ENCODE assay signal across 26 mouse cellular contexts in the genomic region with DNA sequence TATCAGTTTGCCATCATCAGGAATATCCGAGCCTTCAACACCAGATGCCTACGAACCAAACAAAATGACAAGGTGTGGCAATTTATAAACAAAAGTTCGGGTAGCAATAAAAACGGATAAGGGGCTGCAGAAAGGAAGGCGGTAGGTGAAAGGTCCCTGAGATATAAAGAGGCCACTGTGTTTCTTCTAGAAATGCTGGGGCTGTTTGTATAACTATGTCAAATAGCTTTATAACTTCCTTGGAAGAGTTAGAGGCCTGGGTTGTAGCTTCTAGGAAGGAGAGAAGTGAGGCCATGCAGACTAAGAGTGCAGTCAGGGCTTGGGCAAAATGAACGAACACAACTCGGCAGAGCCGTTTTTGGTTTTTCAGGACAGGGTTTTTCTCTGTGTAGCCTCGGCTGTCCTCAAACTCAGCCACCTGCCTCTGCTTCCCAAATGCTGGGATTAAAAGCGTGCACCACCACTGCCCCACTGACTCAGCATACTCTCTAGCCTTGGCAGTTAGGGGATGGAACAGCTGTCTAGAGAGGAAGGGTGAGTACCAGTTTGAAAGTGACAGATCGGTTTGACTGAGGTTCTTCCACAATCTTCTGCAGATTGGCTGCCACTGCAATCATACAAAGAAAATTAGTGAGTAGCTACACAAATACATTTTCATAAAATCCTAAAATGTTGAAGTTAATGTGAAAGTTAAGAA. TPM values are rescaled to one million over a fixed set of nuclear protein-coding genes. Genes with fewer than 3 reads are reported as not detected.
"Had no signal": no experiment of that assay in that cellular context is flagged by ENCODE, and none has a peak within 500 bp of the region (broad histone marks: within the 10 kb centered on the region; RNA-seq: fewer than 3 reads in every experiment).

No protein-coding gene starts in this region.

- H3K4me3 ChIP-seq: limb, embryonic 12.5 days; limb, embryonic 15.5 days; liver, embryonic 13.5 days; neural tube, embryonic 13.5 days; stomach, embryonic 15.5 days had no signal

- DNase-seq: kidney, adult 18-20 months; kidney, adult 9 months; kidney, postnatal 14 days; kidney, postnatal 4 days; left cerebral cortex, postnatal 4 days; liver, embryonic 13.5 days; lung, adult 2 months; lung, postnatal 14 days; lung, postnatal 4 days; midbrain, embryonic 14.5 days; right cerebral cortex, postnatal 14 days; right cerebral cortex, postnatal 4 days; spleen, adult 18-20 months; thymus, postnatal 25 days had no signal

- H3K9me3 ChIP-seq: limb, embryonic 12.5 days; limb, embryonic 15.5 days; liver, embryonic 13.5 days; neural tube, embryonic 13.5 days; stomach, embryonic 15.5 days had no signal

- H3K4me1 ChIP-seq: limb, embryonic 12.5 days; limb, embryonic 15.5 days; liver, embryonic 13.5 days; stomach, embryonic 15.5 days had no signal

- H3K4me2 ChIP-seq: limb, embryonic 12.5 days; limb, embryonic 15.5 days; liver, embryonic 13.5 days; midbrain, embryonic 11.5 days; neural tube, embryonic 13.5 days; stomach, embryonic 15.5 days had no signal

- H3K27me3 ChIP-seq: limb, embryonic 12.5 days; limb, embryonic 15.5 days; liver, embryonic 13.5 days; neural tube, embryonic 13.5 days; stomach, embryonic 15.5 days had no signal

- H3K27ac ChIP-seq: limb, embryonic 12.5 days; limb, embryonic 15.5 days; liver, embryonic 13.5 days; stomach, embryonic 15.5 days had no signal

- H3K9ac ChIP-seq: limb, embryonic 12.5 days; limb, embryonic 15.5 days; liver, embryonic 13.5 days; neural tube, embryonic 13.5 days; stomach, embryonic 15.5 days had no signal

RNA-seq across cellular contexts. Expression of a gene that starts 32.4 kb away (rescaled TPM):
- total RNA-seq: layer of hippocampus, adult 8-10 months; left cerebral cortex, postnatal 4 days; megakaryocyte progenitor cell, adult 5-6 weeks; megakaryocyte-erythroid progenitor cell, adult 5-6 weeks; midbrain, postnatal 0 days; neutrophil, adult 5-6 weeks had no signal
- polyA plus RNA-seq: limb, embryonic 12.5 days; limb, embryonic 15.5 days; liver, embryonic 13.5 days; lung, embryonic 16.5 days; midbrain, embryonic 11.5 days; neural tube, embryonic 13.5 days; stomach, embryonic 15.5 days; thymus, postnatal 0 days had no signal
